Mouse (Mus musculus): ENCODE data around the gene Aco1.

Aco1 gene

GRCm38 (mm10) chr4:40157500-40158223, 14.8 kb downstream of the Aco1 start:
- no peak for DNase-seq

DNA sequence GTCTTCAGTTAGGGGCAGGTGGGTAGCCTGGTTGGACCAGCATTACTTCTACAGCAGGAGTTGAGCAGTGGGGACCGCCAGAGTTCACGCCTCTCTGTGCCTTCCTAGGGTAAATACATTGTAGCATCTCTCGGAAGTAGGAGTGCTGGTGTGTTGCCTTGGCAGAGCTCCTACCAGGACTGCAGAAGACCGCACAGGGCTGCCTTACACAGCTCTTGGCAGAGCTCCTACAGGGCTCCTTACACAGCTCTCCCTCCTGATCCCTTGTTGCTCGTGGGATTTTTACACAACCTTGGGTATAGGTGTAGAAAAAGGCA, 15.3 kb downstream of the Aco1 start:
- DNase-seq = no peak

GRCm38 (mm10) chr4:40160591-40161434, 17.9 kb downstream of the Aco1 start:
- no peak for DNase-seq

- DNase-seq = no peak
These were observed 20.8 kb downstream of the Aco1 start for GRCm38 (mm10) chr4:40163646-40164045.

DNA sequence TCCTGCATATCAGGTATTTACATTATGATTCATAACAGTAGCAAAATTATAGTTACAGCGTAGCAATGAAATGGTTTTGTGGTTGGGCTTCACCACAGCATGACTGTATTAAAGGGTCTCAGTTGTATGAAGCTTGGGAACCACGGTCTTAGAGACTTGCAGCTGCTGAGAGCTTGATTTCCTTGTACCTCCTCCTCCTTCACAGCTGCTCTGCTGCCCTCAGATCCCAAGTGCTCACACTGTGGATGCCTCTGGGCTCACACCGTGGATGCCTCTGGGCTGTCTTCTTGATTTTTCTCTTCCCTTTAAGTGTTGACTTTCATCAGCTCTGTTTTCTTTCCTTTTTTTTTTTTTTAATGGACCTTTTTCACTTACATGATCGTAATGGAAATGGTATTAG, 28.6 kb downstream of the Aco1 start:
- no peak for DNase-seq

GRCm38 (mm10) chr4:40172336-40172735, 29.5 kb downstream of the Aco1 start:
- no peak for DNase-seq

GRCm38 (mm10) chr4:40174321-40174720, 31.4 kb downstream of the Aco1 start:
- no peak for DNase-seq

- DNase-seq = no peak
These were observed 35.7 kb downstream of the Aco1 start for GRCm38 (mm10) chr4:40178584-40178983.

GRCm38 (mm10) chr4:40180046-40180445, 37.2 kb downstream of the Aco1 start:
- no peak for DNase-seq

- no peak for DNase-seq
These were observed 38.8 kb downstream of the Aco1 start for GRCm38 (mm10) chr4:40181681-40182080.

DNA sequence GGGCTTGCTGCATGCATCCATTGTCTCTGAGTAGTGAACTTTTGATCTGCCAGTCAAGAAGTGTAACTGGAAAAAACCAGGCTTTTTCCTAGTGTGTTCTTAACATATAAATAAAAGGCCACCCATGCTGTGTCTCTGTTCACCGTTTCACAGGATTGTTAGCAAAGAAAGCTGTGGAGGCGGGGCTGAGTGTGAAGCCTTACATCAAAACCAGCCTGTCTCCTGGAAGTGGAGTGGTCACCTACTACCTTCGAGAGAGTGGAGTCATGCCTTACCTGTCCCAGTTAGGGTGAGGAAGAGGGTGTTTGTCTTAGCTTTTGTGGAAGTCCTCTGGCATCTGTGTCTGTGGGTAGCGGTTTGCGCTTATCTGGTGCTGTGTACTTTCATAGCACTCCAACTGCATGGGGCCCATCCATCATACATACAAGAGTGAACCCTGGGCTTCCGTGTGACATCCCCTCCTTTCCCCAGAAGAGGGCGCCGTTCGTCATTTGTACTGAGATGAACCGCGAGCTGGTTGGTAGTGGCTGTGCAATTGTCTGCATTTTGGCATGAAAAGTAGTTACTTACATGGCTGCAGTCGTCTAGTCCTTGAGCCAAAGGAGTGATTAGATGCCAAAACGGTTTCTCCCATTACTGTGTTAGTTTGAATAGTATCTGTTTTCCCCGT, 39.9 kb downstream of the Aco1 start:
- DNase-seq = peak; percentile 36

DNA sequence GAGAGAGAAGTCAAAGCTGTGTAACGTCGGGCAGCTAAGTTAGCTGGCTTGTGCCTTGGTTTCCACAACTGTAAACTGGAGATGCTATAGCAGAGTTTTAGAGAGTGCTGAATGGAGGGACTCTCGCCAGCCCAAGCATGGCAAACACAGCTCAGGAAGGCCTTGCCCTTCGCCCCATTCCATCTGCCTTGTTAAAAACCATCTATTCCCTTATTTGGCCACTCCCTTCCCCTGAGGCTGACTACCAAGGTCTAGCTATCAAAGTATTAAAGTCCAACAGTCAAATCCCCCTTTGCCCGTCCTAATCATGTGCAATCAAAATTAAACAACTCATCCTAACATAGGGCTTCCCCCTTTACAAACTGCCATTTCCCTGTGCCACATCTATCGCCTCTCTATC, 40.9 kb downstream of the Aco1 start:
- no peak for DNase-seq

- DNase-seq = no peak
These were observed 41.6 kb downstream of the Aco1 start for GRCm38 (mm10) chr4:40184470-40184869.

DNA sequence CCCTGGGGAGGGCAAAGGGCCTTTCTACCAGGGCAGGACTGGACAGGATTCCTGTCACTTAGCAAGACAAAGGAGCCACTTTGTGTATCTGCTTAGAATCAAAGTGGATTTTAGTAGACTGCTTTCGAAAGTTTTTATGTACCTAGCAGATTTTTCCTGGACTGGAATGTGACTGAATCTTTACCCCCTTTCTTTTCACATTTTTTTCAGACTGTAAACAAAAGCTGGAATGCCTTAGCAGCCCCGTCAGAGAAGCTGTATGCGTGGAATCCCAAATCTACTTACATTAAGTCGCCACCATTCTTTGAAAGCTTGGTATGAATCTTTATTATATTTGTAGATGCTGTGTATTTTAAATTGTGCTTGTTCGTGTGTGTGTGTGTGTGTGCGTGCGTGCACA, 45.1 kb downstream of the Aco1 start:
- no peak for DNase-seq

- no peak for DNase-seq
These were observed 49.4 kb downstream of the Aco1 start for GRCm38 (mm10) chr4:40192246-40192645.

- DNase-seq = no peak
These were observed 50.6 kb downstream of the Aco1 start for GRCm38 (mm10) chr4:40193461-40193860.

DNA sequence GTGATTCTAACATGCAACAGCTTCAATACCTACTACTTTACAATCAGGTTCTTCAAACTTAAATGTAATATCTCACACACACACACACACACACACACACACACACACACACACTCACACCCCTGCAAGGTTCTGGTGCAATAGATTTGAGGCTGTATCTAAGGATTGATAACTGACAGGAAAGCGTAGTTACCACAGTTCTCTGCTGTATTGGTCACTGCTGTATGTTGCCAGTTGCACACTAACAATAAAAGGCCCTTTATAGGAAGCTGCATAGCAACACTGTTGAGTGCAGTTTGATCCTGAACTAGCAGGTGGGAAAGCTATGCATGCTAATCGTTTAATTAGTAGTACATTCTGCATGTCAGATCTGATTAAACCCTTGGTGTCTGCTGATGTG, 52.5 kb downstream of the Aco1 start:
- no peak for DNase-seq

DNA sequence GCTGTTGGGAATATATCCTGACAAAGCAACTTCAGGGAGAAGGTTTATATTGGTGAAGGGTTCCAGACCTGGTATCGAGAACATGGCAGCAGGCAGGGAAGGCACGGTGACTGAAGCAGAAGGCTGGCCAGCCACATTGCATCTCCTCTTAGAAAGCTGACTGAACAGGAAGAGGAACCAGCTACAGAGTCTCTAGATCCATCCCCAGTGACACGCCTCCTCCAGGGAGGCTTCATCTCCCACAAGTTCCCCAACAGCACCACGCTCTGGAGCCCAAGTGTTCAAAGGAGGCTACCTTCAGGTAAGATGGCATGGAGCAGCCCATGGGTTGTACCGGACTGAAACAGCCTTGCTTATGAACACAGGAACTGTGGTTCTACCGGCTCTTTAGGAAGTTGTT, 59.3 kb downstream of the Aco1 start:
- no peak for DNase-seq

GRCm38 (mm10) chr4:40204374-40204773, 61.5 kb downstream of the Aco1 start:
- no peak for DNase-seq

GRCm38 (mm10) chr4:40205231-40205903, 62.5 kb downstream of the Aco1 start:
- DNase-seq = no peak

GRCm38 (mm10) chr4:40207701-40208100, 64.8 kb downstream of the Aco1 start:
- DNase-seq = no peak

GRCm38 (mm10) chr4:40212177-40212576, 69.3 kb downstream of the Aco1 start:
- no peak for DNase-seq

- no peak for DNase-seq
These were observed 75.0 kb downstream of the Aco1 start for GRCm38 (mm10) chr4:40217910-40218309.
